Mouse (Mus musculus): ENCODE measurements around the gene Shmt2.

Gene Shmt2

GRCm38 (mm10) chr10:127534036-127534928, 12.0 kb upstream of the Shmt2 start, which contains the start of gene Nxph4:
Gene Nxph4 (minus strand): TSS chr10:127534559.
- DNase-seq (ENCODE audit: low read depth): no peak

GRCm38 (mm10) chr10:127531548-127531947, 9.3 kb upstream of the Shmt2 start:
- DNase-seq (ENCODE audit: low read depth): no peak

GRCm38 (mm10) chr10:127530945-127531344, 8.7 kb upstream of the Shmt2 start:
- no peak for DNase-seq (ENCODE audit: low read depth)

- no peak for DNase-seq (ENCODE audit: low read depth)
These were observed 5.2 kb upstream of the Shmt2 start for GRCm38 (mm10) chr10:127527481-127527880.

GRCm38 (mm10) chr10:127526681-127527080, 4.4 kb upstream of the Shmt2 start:
- no peak for DNase-seq (ENCODE audit: low read depth)

- no peak for DNase-seq (ENCODE audit: low read depth)
These were observed 3.8 kb upstream of the Shmt2 start for GRCm38 (mm10) chr10:127526048-127526447.

- no peak for DNase-seq (ENCODE audit: low read depth)
These were observed 2.5 kb upstream of the Shmt2 start for GRCm38 (mm10) chr10:127524646-127525255.

GRCm38 (mm10) chr10:127521611-127522080, 598 bp downstream of the Shmt2 start:
- peak; percentile 78 for DNase-seq (ENCODE audit: low read depth)

- no peak for DNase-seq (ENCODE audit: low read depth)
These were observed 1.4 kb downstream of the Shmt2 start for GRCm38 (mm10) chr10:127520714-127521357.

- no peak for DNase-seq (ENCODE audit: low read depth)
These were observed 2.1 kb downstream of the Shmt2 start for GRCm38 (mm10) chr10:127519903-127520713.

- DNase-seq (ENCODE audit: low read depth): no peak
These were observed 3.1 kb downstream of the Shmt2 start for GRCm38 (mm10) chr10:127519041-127519701.

GRCm38 (mm10) chr10:127517941-127518340, 4.3 kb downstream of the Shmt2 start:
- DNase-seq (ENCODE audit: low read depth): no peak

- no peak for DNase-seq (ENCODE audit: low read depth)
These were observed 5.5 kb downstream of the Shmt2 start for GRCm38 (mm10) chr10:127516576-127517260.

GRCm38 (mm10) chr10:127515983-127516459, 6.2 kb downstream of the Shmt2 start:
- no peak for DNase-seq (ENCODE audit: low read depth)

- no peak for DNase-seq (ENCODE audit: low read depth)
These were observed 6.8 kb downstream of the Shmt2 start for GRCm38 (mm10) chr10:127515271-127515982.

- DNase-seq (ENCODE audit: low read depth): no peak
These were observed 7.5 kb downstream of the Shmt2 start, which contains the start of gene Ndufa4l2 for GRCm38 (mm10) chr10:127514764-127515163. Gene Ndufa4l2 (plus strand): TSS chr10:127514967.

GRCm38 (mm10) chr10:127514111-127514698, 8.0 kb downstream of the Shmt2 start:
- no peak for DNase-seq (ENCODE audit: low read depth)

- peak; percentile 36 for DNase-seq (ENCODE audit: low read depth)
These were observed 8.6 kb downstream of the Shmt2 start for GRCm38 (mm10) chr10:127513501-127514091.

- DNase-seq (ENCODE audit: low read depth): peak; percentile 92
These were observed 9.4 kb downstream of the Shmt2 start for GRCm38 (mm10) chr10:127512813-127513212.

All from 416B (cell line).